ENCODE assay signal across 8 mouse cellular contexts in the genomic region with DNA sequence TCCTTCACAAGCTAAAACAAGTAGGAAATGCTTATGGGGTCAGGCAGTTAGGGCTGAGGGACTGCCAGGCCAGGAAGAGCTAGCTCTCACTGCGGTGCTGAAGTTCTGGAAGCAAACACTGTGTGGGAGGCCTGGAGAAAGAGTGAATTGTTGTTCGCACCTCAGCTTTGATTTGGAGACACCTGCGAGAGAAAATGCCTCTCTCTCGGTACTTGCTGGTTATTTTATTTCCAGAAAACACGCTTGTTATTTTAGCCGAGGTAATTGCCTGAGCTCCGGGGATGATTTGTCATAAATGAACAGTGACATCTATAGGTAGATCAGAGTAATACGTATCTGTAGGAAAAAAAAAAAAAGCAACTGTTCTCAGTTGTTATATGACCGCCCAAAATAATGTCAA.
DNase-seq lines count a peak whose midpoint lies in the region; ATAC-seq and TF ChIP-seq lines count a peak whose summit lies in the region.
"Had no signal": no experiment of that assay in that cellular context is flagged by ENCODE, and none has a peak within 500 bp of the region (broad histone marks: within the 10 kb centered on the region; RNA-seq: fewer than 3 reads in every experiment).

No protein-coding gene starts in this region.

- H3K4me3 ChIP-seq in lung, embryonic 16.5 days (ENCODE audit: low read length): no peak overlapping the region
- no peak overlapping the region for H3K4me3 ChIP-seq in cerebellum, adult 2 months (replicated peaks; ENCODE audit: insufficient read depth, low read depth, low read length)
- no peak overlapping the region for H3K4me3 ChIP-seq in forebrain, embryonic 16.5 days (replicated peaks; ENCODE audit: low read length)
- no peak overlapping the region for H3K4me3 ChIP-seq in limb, embryonic 14.5 days (replicated peaks; ENCODE audit: low read length)
- H3K4me3 ChIP-seq: erythroblast, embryonic 14.5 days had no signal

- H3K9me3 ChIP-seq in lung, embryonic 16.5 days (ENCODE audit: control insufficient read depth, low read length): no peaks in the 10 kb centered on the region
- no peaks in the 10 kb centered on the region for H3K9me3 ChIP-seq in forebrain, embryonic 16.5 days (ENCODE audit: control insufficient read depth, low read length)
- H3K9me3 ChIP-seq in limb, embryonic 14.5 days (ENCODE audit: control insufficient read depth, low read length): no peaks in the 10 kb centered on the region

- TF ChIP-seq POLR2A in cerebellum, adult 2 months (IDR thresholded peaks at IDR 0.05; ENCODE audit: borderline replicate concordance, insufficient read depth, low read length): no peak
- TF ChIP-seq POLR2A in limb, embryonic 14.5 days (IDR thresholded peaks at IDR 0.05; ENCODE audit: borderline replicate concordance, extremely low read depth, insufficient read depth, insufficient read length): no peak

- H3K27ac ChIP-seq in lung, embryonic 16.5 days (ENCODE audit: low read length): no peak overlapping the region
- no peak overlapping the region for H3K27ac ChIP-seq in cerebellum, adult 2 months (ENCODE audit: insufficient read depth, low read length)
- peak overlapping the region; percentile 23; the same call in 1 of the 2 replicates for H3K27ac ChIP-seq in forebrain, embryonic 16.5 days (ENCODE audit: low read length)
- no peak overlapping the region for H3K27ac ChIP-seq in limb, embryonic 14.5 days (replicated peaks; ENCODE audit: low read depth, low read length)

- DNase-seq in lung, postnatal 36 days: no peak
- DNase-seq in cerebellum, adult 2 months: peak; percentile 51 to 58
- DNase-seq in limb, embryonic 14.5 days (ENCODE audit: low spot score): peak; percentile 21
- no peak for DNase-seq in thymus, postnatal 4 days
- DNase-seq in gastrocnemius, postnatal 4 days (ENCODE audit: low spot score in 2 of 2): no peak

- peak; percentile 20; the same call in 1 of the 2 replicates for TF ChIP-seq CTCF in cerebellum, adult 2 months (IDR thresholded peaks at IDR 0.05; ENCODE audit: borderline replicate concordance, insufficient read depth, low read depth, low read length)

- H3K27me3 ChIP-seq in lung, embryonic 16.5 days (ENCODE audit: control insufficient read depth, insufficient read depth, low read depth, low read length): peaks cover 3% of the 10 kb centered on the region; the same call in 1 of the 2 replicates
- no peaks in the 10 kb centered on the region for H3K27me3 ChIP-seq in cerebellum, adult 2 months (ENCODE audit: control insufficient read depth, insufficient read depth, low read length)
- no peaks in the 10 kb centered on the region for H3K27me3 ChIP-seq in forebrain, embryonic 16.5 days (replicated peaks; ENCODE audit: control insufficient read depth, insufficient read depth, low read length)
- peaks cover 4% of the 10 kb centered on the region; the same call in 1 of the 2 replicates for H3K27me3 ChIP-seq in limb, embryonic 14.5 days (ENCODE audit: control insufficient read depth, insufficient read depth, low read length)

- peak overlapping the region; percentile 31; the same call in 1 of the 2 replicates for H3K4me2 ChIP-seq in lung, embryonic 16.5 days (ENCODE audit: low read depth, low read length)
- peak overlapping the region; percentile 42 for H3K4me2 ChIP-seq in forebrain, embryonic 16.5 days (ENCODE audit: low read length)
- peak overlapping the region; percentile 41 for H3K4me2 ChIP-seq in limb, embryonic 14.5 days (replicated peaks; ENCODE audit: low read depth, low read length, severe bottlenecking)

- H3K4me1 ChIP-seq in lung, embryonic 16.5 days (replicated peaks; ENCODE audit: control insufficient read depth, insufficient read depth, low read length): no peaks in the 10 kb centered on the region
- peaks cover 12% of the 10 kb centered on the region for H3K4me1 ChIP-seq in cerebellum, adult 2 months (ENCODE audit: control insufficient read depth, insufficient read depth, low read length)
- H3K4me1 ChIP-seq in forebrain, embryonic 16.5 days (replicated peaks; ENCODE audit: control insufficient read depth, insufficient read depth, low read length): peaks cover 16% of the 10 kb centered on the region
- no peaks in the 10 kb centered on the region for H3K4me1 ChIP-seq in limb, embryonic 14.5 days (ENCODE audit: control insufficient read depth, insufficient read depth, low read length)

- ATAC-seq in lung, embryonic 16.5 days (ENCODE audit: low read depth): no peak
- no peak for ATAC-seq in forebrain, embryonic 16.5 days
- no peak for ATAC-seq in limb, embryonic 14.5 days (ENCODE audit: low FRiP score, low read depth)

- H3K36me3 ChIP-seq in lung, embryonic 16.5 days (ENCODE audit: control insufficient read depth, insufficient read depth, low read length): no peaks in the 10 kb centered on the region
- no peaks in the 10 kb centered on the region for H3K36me3 ChIP-seq in forebrain, embryonic 16.5 days (ENCODE audit: control insufficient read depth, insufficient read depth)
- H3K36me3 ChIP-seq in limb, embryonic 14.5 days (ENCODE audit: control insufficient read depth, insufficient read depth, low read length): no peaks in the 10 kb centered on the region

- 3% methylated on average over 9 of the region's 9 CpGs for WGBS in lung, embryonic 16.5 days
- WGBS in cerebellum, adult 2 months: 1% methylated on average over 9 of the region's 9 CpGs
- WGBS in forebrain, embryonic 16.5 days: 4% methylated on average over 9 of the region's 9 CpGs
- WGBS in limb, embryonic 14.5 days: 4% methylated on average over 9 of the region's 9 CpGs

- peak overlapping the region; percentile 2; the same call in 1 of the 2 replicates for H3K9ac ChIP-seq in lung, embryonic 16.5 days (ENCODE audit: low read length)
- H3K9ac ChIP-seq in forebrain, embryonic 16.5 days (replicated peaks; ENCODE audit: low read depth, low read length): peak overlapping the region; percentile 37; the same call in 1 of the 2 replicates
- H3K9ac ChIP-seq in limb, embryonic 14.5 days (ENCODE audit: low read depth, low read length, severe bottlenecking): no peak overlapping the region

Comparison
In these comparisons a context has a peak if more than half of its experiments do, and no peak if none do; other contexts are left out.
1. DNase-seq: peak in cerebellum, adult 2 months (2 of 2) and limb, embryonic 14.5 days (single experiment); none in lung, postnatal 36 days (single experiment), thymus, postnatal 4 days (single experiment) and gastrocnemius, postnatal 4 days (0 of 2).
2. Peak in every context shown above with its lines, with median percentiles within 50 percentile points of each other: H3K4me2 ChIP-seq.